Mouse (Mus musculus) thymus, postnatal 25 days (tissue): ENCODE data around the gene Ube2e3.
A peak's percentile ranks its signal among the peaks of the same experiment; 100 is the strongest.

Experiments
- DNase-seq: peaks from one replicate; pipeline ENCODE4 v3.0.0; 2022

The Ube2e3 gene

DNA sequence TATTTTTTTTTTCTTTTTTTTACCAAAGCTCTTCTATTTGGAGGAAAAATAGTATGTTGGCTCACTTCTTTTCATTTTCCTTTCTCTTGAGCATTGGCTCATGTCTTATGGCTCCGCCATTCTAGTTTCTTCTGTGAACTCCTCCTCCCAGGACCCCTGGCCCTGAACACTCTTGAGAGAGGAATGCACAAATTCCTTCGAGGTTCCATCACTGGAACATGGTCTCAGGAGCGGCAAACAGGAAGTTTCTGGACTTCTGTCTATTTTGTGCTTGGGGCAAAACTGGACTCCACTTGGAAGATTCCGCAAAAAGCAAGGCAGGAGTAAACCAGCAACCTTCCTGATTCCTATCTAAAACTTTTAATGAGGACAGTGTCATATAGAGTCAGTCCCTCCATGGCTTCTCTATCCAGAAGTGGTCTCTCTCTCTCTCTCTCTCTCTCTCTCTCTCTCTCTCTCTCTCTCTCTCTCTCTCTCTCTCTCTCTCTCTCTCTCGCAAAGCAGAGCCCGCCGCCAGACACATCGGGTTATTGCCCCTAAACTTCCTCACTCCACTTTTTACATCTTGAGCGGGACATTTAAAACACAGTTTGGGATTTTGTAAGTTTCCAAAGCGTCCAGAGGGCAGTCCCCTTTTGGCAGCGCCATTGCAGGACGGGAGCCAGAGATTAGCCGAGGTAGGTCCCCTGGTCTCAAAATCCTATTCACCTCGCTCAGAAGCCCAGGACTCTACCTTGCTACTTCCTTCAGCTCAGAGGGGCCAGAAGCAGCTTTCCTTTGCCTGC, at the start of gene Ube2e3:
Gene Ube2e3, plus strand, starts transcription at position 399 of the 785 bp plus-strand sequence.
- DNase-seq, result no peak

DNA sequence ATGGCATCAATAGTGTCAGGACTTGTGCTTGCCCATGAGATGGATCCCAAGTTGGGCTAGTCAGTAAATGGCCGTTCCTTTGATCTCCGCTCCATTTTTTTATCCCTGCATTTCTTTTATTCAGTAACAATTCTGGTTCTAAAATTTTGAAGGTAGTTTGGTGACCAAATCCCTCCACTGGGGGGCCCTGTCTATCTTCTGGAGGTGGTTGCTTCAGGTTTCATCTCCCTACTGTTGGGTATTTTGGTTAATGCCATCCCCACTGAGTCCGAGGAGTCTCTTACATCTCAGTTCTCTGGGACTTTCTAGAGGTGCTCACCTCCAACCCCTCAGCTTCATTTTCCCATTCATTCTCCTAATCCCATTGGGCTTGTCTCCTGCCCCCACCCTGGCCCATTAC, 38.0 kb upstream of the Ube2e3 start:
- no peak for DNase-seq

DNA sequence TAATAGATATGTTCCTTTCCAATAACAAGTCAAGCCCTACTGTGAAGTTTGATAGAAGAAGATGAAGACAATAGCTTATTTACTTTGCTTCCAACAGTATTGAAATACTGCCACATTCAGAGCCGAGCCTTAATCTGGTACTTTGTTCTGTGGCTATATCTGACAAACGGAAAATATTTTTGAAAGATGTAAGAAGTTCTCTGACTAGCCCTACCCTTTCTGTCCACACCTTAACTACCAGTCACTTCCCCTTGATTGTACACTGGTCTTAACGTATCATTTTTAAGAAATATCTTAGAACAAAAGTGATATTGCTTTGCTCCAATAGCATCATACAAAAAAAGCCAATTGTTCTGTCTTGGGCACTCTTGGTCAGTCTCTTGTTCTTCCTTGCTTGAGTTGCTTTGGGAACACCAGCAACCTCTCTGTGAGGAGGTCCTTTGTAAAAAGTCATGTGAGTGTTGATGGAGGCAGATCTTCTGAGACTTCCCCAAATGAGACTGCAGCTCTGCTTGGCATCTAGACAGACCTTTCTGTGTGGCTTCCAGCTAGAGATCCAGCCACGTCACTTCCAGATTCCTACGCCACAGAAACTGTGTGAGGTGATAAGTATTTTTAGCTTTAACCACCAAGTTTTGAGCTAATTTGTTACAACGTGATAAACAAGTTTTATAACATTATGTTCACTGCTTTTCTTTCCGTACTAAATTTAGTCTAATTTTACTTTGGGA, 26.3 kb upstream of the Ube2e3 start:
- DNase-seq, result no peak

DNA sequence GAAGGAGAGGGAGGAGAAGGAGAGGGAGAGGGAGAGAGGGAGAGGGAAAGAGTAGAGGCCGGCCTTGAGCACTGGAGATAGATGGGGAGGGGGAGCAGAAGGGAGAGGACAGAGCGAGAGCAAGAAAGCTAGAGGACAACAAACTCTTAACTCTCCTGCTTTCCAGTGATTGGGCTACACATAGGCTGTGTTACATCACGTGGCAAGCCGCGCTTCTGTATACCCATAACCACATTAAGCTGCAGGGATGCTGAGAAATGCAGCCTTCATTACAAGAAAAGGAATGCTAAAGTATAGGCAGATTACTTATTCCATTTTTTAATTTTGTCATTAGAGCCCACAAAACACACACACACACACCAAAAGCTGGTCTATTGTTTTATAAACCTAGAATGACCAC, 23.6 kb upstream of the Ube2e3 start:
- no peak for DNase-seq

DNA sequence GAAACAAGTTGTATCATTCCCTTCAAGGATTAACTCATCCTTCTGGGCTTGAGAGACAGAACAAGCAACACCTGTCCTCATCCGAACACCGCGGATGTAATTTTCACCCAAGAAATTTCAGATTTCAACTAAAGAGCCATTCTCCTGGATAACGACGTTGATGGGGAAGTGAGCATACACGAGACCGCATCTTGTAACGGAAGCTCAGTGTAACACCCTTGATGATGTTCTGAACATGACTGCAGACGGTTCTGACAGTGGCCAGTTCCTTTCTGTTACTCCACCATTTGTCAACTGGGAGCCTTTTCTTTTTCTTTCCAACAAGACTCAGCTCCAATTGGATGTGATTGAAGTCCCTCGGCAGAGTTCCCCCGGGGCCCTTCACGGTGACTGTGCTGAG, 22.6 kb upstream of the Ube2e3 start:
- no peak for DNase-seq

DNA sequence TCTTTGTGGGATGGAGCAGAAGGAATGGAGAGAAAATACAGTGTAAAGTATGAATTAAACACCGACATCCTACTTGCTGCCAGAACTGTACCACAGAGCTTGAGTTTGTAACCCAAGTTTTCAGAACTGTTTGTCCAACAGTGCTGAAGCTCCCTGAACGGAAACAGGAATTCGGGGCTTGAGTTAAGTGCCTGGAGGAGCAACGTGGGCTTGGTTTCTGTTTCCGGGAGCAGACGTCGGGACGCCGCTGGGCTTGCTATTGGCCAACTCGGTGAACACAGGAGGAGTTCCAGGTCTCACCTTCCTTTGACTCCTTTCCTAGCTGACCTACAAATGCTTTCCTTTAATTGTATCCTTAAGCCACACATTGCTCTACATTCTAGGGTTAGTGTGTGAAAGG, 22.2 kb upstream of the Ube2e3 start:
- DNase-seq, result no peak

DNA sequence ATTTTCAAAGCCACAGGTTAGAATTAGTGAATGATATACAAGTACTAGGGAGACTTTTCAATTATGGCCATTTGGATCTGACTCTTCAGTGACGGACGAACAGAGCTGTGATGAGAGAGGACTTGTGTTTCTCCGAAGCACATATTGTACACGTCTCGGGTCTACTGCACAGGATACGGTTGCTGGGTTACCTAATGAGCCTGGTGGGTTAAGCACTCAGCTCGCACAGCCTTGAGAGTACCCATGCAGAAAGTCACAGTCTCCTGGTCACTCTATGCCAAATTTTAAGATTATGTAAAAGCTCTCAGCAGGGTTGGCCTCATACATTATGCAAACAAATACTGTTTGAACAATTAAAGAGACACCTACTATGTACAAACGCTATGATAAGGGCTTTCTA, 13.6 kb upstream of the Ube2e3 start:
- no peak for DNase-seq

DNA sequence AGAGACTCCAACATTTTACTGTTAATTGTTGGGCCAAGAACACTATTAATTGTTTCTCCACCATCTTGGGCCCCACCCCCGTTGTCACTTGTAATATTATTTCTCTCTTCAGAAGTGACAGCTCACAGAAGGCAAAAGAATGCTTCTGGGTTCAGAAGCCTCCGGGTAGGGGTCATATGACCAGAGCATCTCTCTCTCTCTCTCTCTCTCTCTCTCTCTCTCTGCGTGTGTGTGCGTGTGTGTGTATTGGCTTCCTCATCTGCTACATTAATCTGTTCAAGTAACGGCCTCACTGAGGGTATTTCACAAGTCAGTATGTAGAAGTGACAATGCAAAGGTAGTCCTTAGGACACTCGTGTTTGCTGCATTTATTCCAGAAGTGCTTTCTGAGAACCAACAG, 9.3 kb upstream of the Ube2e3 start:
- DNase-seq, result no peak

DNA sequence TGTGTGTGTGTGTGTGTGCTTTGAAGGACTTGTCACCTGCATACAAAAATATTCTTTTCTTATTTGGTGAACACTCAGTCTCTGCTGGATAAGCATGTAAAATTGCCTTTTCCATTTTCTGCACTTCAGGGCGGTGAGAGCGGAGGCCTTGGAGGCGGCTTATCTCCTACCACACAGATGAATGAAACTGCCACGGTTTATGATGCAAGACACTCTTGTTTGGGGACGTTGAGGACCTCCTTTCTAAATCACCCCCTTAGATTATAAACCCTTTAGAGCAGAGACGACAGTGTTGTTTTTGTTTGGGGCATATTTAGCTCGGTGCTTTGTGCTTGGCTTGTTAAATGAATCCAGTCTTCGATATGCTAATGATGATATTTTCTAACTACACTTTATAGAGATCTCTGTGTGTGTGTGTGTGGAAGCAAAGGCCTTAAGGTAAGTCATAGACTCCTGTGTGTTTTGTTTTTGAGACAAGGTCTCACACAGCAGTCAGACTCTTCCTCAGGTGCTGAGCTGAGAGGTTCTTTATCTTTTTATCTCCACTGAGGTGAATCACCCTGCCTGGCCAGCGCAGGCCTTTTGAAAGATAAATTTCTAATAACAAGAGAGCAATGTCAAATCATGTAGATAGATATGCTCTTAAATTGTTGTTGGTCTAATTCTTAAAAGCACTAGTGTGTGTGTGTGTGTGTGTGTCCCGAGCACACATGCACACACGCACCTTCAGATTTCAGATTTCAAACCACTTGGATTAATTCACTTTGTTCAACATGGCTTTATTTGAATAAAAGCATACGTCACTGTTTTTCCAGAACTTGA, 8.4 kb upstream of the Ube2e3 start:
- no peak for DNase-seq

DNA sequence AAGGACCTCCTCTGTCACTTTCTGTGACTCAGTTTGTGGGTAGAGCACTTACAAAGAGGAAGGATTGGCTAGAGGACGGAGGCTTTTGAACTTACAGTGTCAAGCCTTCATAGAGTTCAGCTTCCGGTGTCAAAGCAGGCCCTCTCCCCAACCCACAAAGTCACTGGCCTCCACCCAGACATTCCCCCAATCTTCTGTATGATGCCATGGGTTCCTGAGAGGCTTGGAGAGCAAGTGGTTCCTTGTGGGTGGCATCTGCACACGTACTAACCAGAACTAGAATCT, 7.9 kb upstream of the Ube2e3 start:
- no peak for DNase-seq

DNA sequence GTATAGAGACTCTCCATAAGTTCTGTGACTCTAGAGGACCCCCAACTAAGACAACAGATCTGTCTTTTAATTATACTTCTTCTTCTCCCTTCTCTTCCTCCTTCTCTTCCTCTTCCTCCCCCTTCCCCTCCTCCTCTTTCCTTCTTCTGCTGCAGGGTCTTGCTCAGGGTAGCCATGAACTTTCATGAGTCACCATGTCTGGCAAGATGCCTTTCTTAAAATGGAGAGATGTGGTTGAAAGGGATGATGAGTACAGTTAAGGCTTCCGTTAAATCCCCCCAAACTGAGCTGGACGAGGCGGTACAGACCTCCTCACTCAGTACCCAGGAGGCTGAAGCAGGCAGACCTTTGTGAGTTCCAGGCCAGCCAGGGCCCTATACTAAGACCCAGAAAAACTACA, 3.8 kb upstream of the Ube2e3 start:
- no peak for DNase-seq

DNA sequence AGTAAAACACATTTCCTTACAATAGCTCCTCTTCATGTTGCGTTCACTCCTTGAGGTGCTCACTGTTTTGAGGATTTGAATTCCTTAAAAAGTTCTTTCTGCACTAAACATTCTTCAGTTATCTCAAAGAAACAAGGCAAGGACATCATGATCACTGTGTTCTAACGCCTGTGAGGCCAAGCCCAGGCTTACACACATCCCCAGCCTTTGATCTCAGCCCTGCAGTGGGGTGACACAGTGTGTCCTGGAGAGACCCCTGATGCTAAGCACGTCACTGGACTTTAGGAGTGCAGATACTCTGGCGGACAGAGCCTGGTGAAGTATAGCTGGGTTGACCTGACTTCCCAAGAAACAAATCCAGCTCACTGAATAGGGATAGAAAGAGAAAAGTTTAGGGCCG, 3.1 kb upstream of the Ube2e3 start:
- DNase-seq, result no peak

DNA sequence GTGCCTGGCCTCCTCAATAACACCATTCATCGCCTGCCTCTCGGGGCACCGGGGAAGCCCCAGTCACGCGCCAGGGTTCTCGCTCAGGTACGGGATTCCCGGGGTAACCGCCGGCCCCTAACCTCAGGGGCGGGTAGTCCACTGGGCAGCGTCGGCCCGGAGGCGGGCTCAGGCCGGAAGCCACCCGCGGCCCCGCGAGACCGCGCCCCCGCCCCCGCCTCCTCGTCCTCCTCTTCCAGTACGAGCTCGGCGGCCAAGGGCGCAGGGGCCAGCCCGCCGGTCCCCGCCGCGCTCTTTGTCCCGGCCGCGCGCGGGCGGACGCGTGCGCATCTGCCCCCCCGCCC, 559 bp downstream of the Ube2e3 start:
- peak; percentile 81 for DNase-seq

DNA sequence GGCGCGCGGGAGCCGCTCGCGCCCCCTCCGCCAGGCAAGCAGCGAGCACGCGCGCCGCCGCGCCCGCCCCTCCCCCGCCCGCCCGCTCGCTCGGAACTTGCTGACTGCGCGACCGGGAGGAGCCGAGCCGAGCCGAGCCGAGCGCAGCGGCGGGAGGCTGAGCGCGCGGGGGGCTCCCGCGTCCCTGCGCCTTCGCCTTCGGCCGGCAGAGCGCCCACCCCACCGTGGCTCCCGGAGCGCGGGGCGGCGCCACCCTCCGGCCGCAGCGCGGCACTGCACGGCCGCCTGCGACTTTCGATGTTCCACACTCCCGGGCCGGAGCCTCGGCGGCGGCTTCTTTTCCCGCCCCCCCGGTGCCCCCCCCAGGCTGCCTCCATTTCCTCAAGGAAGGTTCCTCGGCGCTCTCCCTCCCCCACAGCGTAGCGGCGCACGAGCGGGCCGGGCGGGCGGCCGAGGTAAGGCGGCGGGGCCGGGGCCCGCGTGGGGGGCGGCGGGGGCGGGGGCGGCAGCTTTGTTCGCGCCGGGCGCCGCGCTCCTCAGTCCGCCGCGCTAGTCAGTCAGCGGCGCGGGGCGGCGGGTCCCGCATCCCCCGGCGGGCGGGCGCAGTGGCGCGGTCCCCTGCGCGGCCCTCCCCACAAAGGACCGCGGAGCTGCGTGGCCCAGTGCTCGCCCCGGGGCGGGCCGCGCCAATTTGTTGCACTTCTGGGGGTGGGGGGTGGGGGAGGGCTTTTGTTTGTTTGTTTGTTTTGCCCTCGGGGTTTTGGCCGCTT, 1.2 kb downstream of the Ube2e3 start:
- peak; percentile 83 for DNase-seq

DNA sequence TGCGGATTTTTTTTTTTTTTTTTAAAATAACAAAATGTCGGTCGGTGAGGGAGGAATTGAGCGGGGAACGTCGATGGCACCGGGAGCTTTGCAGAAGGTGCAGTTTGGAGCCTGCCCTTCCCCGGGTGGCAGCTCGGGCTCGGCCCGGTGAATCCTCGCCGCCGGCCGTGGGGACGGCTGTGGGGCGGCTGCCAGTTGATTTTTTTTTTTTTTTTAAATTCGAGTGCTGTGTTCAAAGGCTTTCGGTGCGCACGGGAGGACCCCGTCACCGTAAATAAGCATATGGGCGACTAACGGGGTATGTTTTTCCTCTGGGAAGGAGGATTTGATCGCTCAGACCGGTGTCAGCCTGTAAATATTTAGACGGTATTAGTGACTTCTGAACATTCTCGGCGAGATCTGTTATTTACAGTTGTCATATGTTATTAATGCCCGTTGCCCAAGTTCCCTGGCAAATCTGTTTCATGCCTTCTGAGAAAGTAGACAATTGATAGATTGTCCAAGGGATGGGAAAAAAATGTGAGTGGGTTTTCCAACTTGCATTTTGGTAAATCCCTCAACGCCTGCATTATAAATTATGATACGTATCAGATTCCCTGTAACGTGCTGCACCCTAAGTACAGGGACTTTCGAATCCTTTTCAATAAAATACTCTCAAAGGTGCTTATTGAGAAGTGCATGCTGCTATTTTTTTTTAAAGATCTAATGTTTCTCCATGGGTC, 2.0 kb downstream of the Ube2e3 start:
- DNase-seq, result peak; percentile 32

DNA sequence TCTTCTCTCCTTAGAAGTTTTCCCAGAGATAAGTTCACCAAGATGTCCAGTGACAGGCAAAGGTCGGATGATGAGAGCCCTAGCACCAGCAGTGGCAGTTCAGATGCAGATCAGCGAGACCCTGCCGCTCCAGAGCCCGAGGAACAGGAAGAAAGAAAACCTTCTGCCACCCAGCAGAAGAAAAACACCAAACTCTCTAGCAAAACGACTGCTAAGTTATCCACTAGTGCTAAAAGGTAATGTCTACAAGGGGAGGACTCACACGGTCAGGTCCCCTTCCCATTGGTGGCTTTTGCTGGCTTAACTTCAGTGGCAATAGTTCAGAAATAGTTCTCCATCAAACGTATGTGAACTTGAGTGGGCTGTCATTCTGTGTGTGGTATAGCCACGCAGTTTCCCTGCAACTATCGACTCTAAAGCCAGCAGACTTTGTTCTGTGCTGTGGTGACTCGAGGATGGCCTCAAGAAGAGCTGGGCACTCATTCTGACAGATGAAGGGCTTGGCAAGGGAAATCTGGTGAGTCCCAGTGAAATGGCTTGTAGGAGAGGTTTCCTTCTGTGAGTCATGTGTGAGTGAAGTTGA, 2.6 kb downstream of the Ube2e3 start:
- peak; percentile 50 for DNase-seq

DNA sequence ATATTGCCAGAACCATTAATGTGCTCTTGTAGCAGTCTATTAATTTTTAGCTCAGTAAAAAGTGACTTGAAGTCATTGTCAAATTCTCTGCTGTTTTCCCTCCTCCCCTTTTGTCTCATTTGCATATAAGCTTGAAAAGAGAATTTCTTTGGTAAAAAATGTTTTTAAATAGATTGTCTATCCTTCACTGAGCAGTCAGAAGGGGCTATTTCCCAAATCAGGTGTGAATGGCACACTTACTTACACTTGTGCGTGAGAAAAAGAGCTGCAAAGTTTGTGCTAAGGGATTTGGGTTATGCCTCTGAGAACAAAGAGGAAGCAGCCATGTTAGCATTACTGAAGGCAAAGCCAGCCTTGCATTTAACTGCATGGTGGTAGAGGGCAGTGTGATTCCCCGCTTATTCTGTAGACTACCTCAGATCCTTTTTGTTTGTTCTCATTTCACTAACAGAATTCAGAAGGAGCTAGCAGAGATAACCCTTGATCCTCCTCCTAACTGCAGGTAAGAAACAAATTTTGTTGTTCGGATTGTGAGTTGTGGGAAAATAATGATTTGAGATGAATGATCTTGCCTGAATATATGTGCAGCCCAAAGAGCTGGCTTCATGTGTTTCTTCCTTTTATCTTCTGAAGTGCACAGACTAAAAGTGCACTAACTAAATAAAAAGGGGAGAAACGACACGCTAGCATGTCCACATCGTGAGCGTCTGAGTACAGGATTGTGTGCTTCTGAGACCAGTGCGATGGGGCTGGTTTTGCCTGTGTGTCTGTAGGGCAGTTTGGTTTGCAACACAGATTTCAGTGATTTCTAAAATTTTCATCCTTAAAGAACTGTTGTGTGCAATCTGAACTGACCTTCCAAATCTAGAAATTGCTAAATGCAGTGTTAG, 4.3 kb downstream of the Ube2e3 start:
- peak; percentile 52 for DNase-seq

DNA sequence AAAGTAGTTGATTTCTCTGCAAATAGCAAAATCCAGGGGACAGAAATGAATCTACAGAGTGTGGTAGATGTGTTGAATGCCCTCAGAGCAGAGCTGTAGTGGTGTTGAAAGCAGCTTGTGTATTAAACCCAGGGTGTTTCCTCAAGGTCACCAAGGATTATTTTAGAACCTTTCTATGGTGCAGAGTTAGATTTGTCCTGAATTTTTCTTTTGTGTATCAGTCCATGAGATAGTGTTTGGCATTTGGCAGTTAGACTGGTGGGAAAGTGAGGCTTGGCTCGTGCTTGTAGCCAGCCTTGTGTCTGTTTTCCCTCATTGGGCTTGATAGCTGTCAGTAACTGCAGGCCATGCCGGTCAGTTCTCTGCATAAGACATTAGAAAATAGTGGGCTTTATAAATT, 6.0 kb downstream of the Ube2e3 start:
- no peak for DNase-seq

DNA sequence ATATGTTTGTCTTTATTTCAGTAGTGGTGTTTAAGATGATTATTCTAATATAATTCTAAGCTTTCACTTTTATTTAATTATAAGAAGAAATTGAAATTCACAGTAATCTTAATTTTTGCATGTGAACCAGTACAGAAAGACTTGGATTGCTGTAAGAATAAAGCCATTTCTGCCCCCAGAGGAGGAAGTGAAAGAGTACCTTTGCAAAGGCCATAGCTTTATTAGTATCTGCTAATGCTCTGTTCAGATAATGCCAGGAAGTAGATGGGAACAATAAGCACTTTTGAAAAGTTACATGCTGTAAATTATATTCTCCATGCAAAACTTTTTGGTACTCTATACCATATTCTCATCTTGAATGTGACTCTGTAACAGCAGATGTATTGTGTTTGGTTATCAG, 8.1 kb downstream of the Ube2e3 start:
- DNase-seq, result no peak

DNA sequence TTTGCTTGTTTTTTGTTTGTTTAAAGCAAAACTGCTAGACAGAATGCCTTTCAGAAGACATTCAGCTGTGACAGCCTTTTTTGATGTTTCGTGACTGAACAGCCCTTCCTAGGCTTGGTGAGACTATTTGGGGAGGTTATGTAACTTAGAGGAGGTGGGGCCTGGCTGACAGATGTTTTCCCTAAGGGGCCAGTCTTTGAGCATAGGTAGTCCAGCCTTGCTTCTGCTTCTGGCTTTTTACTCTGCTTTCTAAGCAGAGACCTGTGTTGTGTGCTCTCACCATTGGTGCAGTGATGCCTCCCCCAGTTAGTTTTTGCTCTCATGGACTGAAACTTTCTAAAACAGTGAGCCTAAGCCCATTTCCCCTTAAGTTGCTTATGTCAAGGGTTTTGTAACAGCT, 14.1 kb downstream of the Ube2e3 start:
- no peak for DNase-seq
